Mouse (Mus musculus) cortical plate, adult 2 months (tissue): ENCODE measurements at regions not wholly inside any gene's neighbourhood (a gene's known extent, or its start where the extent isn't known, plus 50 kb on each side); places are given as distances from the start of the nearest gene placed in this dataset.

Experiments
- CTCF ChIP-seq: fragments of 200-500 bp; IDR thresholded peaks from 2 replicates; pipeline ENCODE4 v1.5.1; 2011; ENCODE audit warnings: mild to moderate bottlenecking, control low read depth, low read length; ENCODE audit not compliant: insufficient read depth; ENCODE audit errors: extremely low read depth
- POLR2A ChIP-seq: fragments of 200-500 bp; IDR thresholded peaks from 2 replicates; pipeline ENCODE4 v1.6.1; 2011; ENCODE audit warnings: mild to moderate bottlenecking, low read length, control low read depth; ENCODE audit not compliant: insufficient read depth; ENCODE audit errors: extremely low read depth

GRCm38 (mm10) chr11:20937942-20938341 is 107.1 kb upstream of the Lgalsl start:
- TF ChIP-seq POLR2A, result no peak
- no peak for TF ChIP-seq CTCF
